Mouse (Mus musculus) lung, adult 2 months (tissue): ENCODE data around the gene Hs2st1. TPM values are rescaled to one million over a fixed set of nuclear protein-coding genes. Genes with fewer than 3 reads are reported as not detected.

Experiments
- DNase-seq: peaks from one replicate; pipeline ENCODE4 v3.0.0; 2022
- H3K4me1 ChIP-seq: fragments of 200-500 bp; 2 replicates; pipeline ENCODE4 v1.6.1; 2011; ENCODE audit warnings: low read length; ENCODE audit not compliant: control insufficient read depth, insufficient read depth
- H3K4me3 ChIP-seq: fragments of 200-500 bp; replicated peaks from 2 replicates; pipeline ENCODE3; 2011; ENCODE audit warnings: low read depth, mild to moderate bottlenecking, control low read depth, low read length; ENCODE audit errors: extremely low read depth
- CTCF ChIP-seq: fragments of 200-500 bp; IDR thresholded peaks from 2 replicates; pipeline ENCODE4 v1.5.1; 2011; ENCODE audit warnings: mild to moderate bottlenecking, low read length, control low read depth; ENCODE audit not compliant: insufficient read depth
- POLR2A ChIP-seq: fragments of 200-500 bp; IDR thresholded peaks from 2 replicates; pipeline ENCODE4 v1.6.1; 2011; ENCODE audit warnings: low read depth, mild to moderate bottlenecking, control low read depth, low read length, borderline replicate concordance; ENCODE audit errors: extremely low read depth
- WGBS: fragments of 180-500 bp; shearing (Covaris S2); methylation state at CpG from one replicate; pipeline ENCODE4 v1.1.7; 2018; 5-methylcytosine and 5-hydroxymethylcytosine counted together
- polyA plus RNA-seq: library from polyadenylated mRNA; depleted of rRNA; stranded (reverse); fragments of >200 nt; gene quantifications from 2 replicates; pipeline ENCODE4 v1.2.3, GENCODE M21; 2012

The Hs2st1 gene
- polyA plus RNA-seq, 1 experiment = 28.4 TPM

DNA sequence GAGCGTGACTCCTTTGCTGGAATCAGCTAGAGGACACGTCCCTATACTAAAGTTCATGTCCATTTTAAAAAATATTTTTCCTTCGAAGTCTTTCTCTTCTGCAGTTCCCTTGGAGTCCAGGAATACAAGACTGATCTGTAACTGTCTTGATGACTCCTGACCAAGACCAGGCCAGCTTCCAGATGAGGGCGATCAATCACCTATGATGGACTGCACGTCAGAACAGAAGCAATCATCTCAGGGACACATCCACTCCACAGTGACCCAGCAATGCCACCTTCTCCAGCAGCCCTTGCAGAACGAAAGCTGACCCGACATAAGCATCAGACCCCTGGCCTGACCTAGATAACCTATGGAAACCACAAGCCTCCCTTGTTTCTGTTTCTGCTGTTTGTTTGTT is 54.7 kb downstream of the Hs2st1 start:
- H3K4me1 ChIP-seq = no peaks in the 10 kb centered on the region; the same call in 1 of the 2 replicates
- no peak overlapping the region for H3K4me3 ChIP-seq
- 80% methylated on average over 7 of the region's 7 CpGs for WGBS
- TF ChIP-seq POLR2A = no peak
- TF ChIP-seq CTCF = no peak
- DNase-seq = no peak

DNA sequence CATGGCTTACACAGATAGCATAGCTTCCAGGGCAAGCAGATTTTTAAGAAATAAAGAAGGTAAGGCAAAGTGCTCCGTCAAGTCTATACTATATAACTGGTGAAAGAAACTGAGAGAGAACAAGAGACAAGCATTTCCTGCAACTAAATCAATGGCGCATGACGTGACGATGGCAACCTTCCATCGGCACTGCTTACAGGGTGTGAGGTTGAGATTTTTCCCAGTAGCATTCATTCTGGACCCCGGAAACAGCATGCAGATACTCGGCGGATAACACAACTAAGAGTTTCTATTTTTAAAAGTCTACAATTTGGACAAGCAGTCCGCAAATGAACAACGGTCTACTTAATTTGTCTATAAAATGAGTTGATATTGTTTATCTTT is 55.9 kb downstream of the Hs2st1 start:
- DNase-seq = no peak
- TF ChIP-seq CTCF = no peak
- TF ChIP-seq POLR2A = no peak
- 71% methylated on average over 10 of the region's 10 CpGs for WGBS
- no peak overlapping the region for H3K4me3 ChIP-seq
- no peaks in the 10 kb centered on the region; the same call in 1 of the 2 replicates for H3K4me1 ChIP-seq

DNA sequence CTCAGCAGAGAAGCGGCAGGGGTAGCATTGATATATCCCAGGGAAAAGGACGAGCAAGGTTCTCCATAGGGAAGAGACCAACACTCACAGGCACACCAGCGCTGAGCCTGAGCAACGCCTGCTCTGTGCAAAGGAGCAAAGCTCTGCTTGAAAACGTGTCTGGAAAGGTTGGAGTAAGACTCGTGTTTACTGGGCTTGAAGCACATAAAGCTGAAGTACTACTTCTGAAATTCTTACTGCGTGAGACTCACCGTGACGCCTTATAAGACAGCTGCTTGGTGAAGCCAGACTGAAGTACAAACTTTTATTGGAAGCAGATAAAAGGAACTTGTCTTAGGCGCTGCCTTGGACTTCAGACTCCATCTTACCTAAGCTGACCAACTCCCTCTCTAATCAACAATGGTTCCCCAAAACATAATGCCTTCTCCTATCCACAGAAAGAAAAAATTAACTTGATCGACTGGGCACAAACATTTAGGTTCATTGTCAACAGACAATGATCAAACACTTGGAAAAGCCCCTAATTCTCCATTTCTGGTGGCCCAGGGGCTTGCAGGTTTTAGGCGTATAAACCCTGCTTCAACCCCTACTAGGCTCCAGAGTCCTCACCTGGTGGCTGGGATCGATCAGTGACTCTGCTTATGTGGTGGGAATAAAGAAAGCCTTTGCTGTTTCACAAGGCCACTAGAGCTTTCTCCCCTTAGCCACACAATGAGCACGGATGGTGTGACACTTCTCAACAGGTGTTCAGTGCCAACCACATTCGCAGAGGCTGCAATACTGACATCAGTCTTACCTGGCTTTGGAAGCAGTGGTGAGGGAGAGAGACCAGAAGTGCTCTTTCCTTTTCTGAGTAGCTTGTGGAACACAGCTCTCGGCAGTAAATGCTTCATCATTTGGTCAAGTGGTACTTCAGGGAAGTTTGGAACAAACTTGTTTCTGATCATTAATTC is 56.5 kb downstream of the Hs2st1 start:
- no peaks in the 10 kb centered on the region; the same call in 1 of the 2 replicates for H3K4me1 ChIP-seq
- 69% methylated on average over 16 of the region's 16 CpGs for WGBS
- H3K4me3 ChIP-seq = no peak overlapping the region
- no peak for DNase-seq
- TF ChIP-seq POLR2A (no peak), CTCF (no peak)

DNA sequence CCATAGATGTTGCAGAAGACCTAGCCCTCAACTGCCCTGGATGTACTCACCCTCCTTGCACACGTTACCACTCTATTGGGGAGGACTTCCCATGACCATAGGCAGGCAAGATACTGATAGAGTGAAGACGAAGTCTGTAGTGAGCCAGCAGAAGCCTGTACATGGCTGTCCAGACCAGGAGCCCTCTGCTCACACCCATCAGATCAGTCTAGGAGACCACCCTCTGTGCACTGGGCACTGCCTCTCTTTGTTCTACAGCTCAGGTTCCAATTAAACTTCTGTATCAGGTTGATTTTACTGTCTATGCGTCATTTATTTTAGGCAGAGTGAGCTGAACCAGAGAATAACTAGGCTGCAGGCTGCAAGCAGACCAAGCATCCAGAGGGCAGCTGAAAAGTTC is 59.3 kb downstream of the Hs2st1 start:
- WGBS = 93% methylated on average over 3 of the region's 3 CpGs
- no peak for DNase-seq
- Histone ChIP-seq H3K4me1 (peaks cover 2% of the 10 kb centered on the region; the same call in 1 of the 2 replicates), H3K4me3 (no peak overlapping the region)
- TF ChIP-seq POLR2A (no peak), CTCF (no peak)

DNA sequence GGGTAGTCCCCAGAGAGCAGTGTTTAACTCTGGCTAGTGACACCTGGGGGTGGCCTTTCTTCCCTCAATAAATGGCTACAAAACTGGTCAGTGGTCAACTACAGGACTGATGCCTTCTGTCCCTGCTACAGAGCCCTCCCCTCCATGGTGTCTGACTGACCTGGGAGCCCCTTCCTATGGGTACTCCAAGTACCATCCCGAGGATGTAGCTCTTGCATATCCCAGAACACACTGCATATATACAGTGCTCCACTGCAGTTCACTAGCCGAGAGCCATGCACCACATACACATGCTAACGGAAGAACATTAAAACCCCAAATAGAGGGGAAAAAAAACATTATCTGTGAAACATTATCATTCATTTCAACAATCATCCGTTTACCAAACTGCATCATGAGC is 61.6 kb downstream of the Hs2st1 start:
- Histone ChIP-seq H3K4me1 (peaks cover 2% of the 10 kb centered on the region; the same call in 1 of the 2 replicates), H3K4me3 (no peak overlapping the region)
- TF ChIP-seq POLR2A = no peak
- TF ChIP-seq CTCF = no peak
- 90% methylated on average over 4 of the region's 4 CpGs for WGBS
- DNase-seq = no peak

DNA sequence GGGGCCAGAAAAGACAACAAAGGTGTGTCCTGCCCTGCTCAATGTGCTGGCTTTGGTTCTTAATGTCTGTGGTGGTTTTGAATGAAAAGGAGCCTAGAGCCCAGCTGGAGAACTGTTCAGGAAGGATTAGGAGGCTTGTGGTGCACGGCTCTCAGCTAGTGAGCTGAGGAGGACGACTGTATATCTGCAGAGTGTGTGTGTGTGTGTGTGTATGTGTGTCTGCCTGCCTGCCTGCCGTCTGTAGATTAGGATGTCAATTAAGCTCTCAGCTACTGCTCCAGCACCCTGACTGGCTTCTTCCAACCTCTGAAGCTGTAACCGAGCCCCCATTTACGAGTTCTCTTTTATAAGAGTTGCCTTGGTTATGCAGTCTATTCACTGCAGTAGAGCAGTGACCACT is 62.1 kb downstream of the Hs2st1 start:
- no peak for TF ChIP-seq CTCF
- TF ChIP-seq POLR2A = no peak
- Histone ChIP-seq H3K4me3 (no peak overlapping the region), H3K4me1 (peaks cover 2% of the 10 kb centered on the region; the same call in 1 of the 2 replicates)
- no peak for DNase-seq
- WGBS = 66% methylated on average over 5 of the region's 5 CpGs

DNA sequence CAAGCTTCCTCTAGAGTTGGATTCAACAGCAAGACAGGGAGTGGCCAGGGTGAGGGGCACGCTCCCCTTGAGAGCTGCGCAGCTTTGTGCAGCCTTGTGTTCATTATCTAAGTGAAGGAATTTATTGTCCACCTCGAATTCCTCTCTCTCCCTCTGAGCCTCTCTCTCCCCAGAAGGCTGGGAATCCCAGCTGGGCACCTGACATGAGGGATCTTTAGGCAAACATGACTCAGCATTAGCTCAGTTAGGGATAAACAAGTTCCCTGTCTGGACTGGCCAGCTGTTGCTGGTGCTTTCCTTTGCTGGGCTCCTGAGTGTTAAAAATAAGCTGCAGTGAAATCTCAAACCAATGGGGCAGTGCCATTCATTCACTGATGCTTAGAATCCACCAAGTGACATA is 63.8 kb downstream of the Hs2st1 start:
- Histone ChIP-seq H3K4me1 (peaks cover 2% of the 10 kb centered on the region; the same call in 1 of the 2 replicates), H3K4me3 (no peak overlapping the region)
- TF ChIP-seq CTCF (no peak), POLR2A (no peak)
- 40% methylated on average over 3 of the region's 3 CpGs for WGBS
- DNase-seq = no peak

DNA sequence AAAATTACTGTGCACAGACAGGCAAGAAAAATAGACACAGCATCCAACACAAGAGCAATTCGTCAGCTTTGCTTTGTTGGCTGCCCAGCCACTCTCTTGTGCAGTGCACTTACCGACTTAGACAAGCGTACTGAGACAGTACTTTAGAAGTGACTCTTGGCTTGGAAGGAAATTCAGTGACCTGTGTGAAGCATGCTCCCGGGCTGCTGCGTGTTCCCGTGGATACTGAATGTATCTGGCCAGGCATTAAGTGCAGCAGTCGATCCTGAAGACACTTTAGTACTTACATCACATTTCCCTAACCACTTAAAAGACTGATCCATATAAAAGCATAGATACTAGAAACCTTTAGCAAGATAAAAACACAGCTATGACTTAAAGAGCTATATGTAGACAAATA is 68.1 kb downstream of the Hs2st1 start:
- peaks cover 7% of the 10 kb centered on the region; the same call in 1 of the 2 replicates for H3K4me1 ChIP-seq
- TF ChIP-seq CTCF (no peak), POLR2A (no peak)
- H3K4me3 ChIP-seq = no peak overlapping the region
- WGBS = 59% methylated on average over 7 of the region's 7 CpGs
- DNase-seq = no peak

DNA sequence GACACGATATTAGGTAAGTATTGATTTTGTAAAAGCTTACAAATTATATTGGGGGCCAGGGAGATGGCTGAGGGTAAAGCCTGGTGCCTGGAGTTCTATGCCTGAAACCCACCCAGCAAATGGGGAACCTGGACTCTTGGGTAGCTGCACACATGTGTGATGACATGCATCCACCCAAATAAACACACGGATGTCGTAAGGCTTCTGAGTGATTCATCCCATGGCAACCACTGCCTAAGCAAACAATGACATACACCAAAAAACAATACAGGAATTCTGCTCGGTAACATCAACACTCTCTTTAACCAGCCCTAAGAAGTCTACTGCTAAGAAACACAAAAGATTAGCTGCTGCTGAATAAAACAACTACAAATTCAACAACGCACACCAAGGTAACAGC is 73.2 kb downstream of the Hs2st1 start:
- H3K4me1 ChIP-seq = peaks cover 5% of the 10 kb centered on the region; the same call in 1 of the 2 replicates
- no peak for DNase-seq
- no peak overlapping the region for H3K4me3 ChIP-seq
- TF ChIP-seq POLR2A (no peak), CTCF (no peak)
- WGBS = 47% methylated on average over 5 of the region's 5 CpGs

DNA sequence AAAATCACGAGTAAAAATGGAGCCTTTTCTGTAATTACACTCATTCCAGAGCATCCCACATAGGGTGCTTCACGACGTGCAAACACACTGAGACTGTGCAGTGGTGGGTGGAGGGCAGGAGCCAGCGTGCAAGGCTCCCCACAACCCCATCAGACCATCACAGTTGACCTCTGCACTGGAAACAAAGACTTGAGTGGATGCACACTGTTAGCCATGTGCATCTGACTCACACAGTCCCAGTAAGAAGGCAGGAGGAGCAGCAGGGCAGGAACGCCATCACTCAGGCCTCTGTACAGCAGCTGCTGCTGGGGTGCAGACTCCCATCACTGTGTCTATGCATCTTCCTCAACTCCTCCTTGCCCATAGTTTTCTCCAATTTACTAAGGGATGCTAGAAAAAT is 75.1 kb downstream of the Hs2st1 start:
- TF ChIP-seq CTCF (no peak), POLR2A (no peak)
- Histone ChIP-seq H3K4me1 (peaks cover 5% of the 10 kb centered on the region; the same call in 1 of the 2 replicates), H3K4me3 (no peak overlapping the region)
- no peak for DNase-seq
- 65% methylated on average over 5 of the region's 5 CpGs for WGBS
